Comparison of ENCODE assay signal across 7 mouse cellular contexts in the genomic region with DNA sequence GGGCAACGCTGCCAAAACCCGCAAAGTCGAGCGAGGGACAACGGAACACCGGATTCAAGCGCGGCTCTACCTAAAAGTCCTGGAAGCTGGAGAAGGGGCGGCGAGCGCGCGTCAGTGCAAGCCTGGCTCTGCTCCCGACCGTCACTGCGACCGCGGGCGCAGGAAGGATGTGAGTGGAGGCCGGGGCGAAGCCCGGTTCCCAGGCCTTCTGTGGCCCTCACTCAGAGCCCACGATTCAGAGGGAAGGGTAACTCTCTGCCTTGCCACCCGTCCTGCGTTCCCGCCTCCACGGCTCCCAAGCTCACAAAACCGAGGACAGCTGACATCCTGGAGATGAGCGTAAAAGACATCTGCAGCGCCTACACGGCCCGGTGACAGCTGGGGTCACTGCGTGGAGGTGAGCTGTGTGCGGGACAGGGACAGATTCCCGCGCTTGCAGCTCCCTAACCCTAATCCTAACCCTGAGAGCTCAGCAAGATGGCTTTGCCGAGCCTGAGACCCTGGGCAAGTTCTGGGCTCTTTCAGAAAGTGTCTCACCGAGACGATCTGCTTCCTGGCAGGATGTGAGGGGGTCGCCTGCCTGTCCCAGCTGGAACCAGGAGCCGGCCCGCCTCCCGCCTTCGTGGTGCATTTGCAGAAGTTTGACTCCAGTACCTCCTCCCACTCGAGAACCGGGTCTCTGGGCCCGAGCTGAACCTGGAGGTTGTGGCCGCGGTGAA. TPM values are rescaled to one million over a fixed set of nuclear protein-coding genes. Genes with fewer than 3 reads are reported as not detected.
DNase-seq lines count a peak whose midpoint lies in the region; ATAC-seq and TF ChIP-seq lines count a peak whose summit lies in the region.

No protein-coding gene starts in this region.

- H3K9ac ChIP-seq in liver, embryonic 13.5 days = peak overlapping the region; percentile 72

- H3K36me3 ChIP-seq in thymus, adult 2 months (ENCODE audit: control insufficient read depth, insufficient read depth, low read length) = no peaks in the 10 kb centered on the region
- no peaks in the 10 kb centered on the region for H3K36me3 ChIP-seq in liver, embryonic 13.5 days

- TF ChIP-seq POLR2A in thymus, adult 2 months (IDR thresholded peaks at IDR 0.05; ENCODE audit: control insufficient read depth, extremely low read depth, insufficient read depth, low read length, poor library complexity) = 0 out of 2 replicates have a peak, but pooled peaks have one; percentile 4

- peak; percentile 23 for ATAC-seq in common myeloid progenitor, adult 5-6 weeks (replicated peaks; ENCODE audit: low read depth, poor library complexity, severe bottlenecking)
- ATAC-seq in liver, embryonic 13.5 days (ENCODE audit: low read depth) = peak; percentile 23

- no peak for TF ChIP-seq CTCF in thymus, adult 2 months (IDR thresholded peaks at IDR 0.05; ENCODE audit: borderline replicate concordance, control insufficient read depth, extremely low read depth, insufficient read depth, low read length, poor library complexity)

- no peaks in the 10 kb centered on the region for H3K9me3 ChIP-seq in liver, embryonic 13.5 days (replicated peaks)

- under 1% methylated on average over 49 of the region's 49 CpGs for WGBS in thymus, adult 2 months
- under 1% methylated on average over 49 of the region's 49 CpGs for WGBS in liver, embryonic 13.5 days (ENCODE audit: insufficient replicate concordance)

- peak overlapping the region; percentile 7; the same call in 1 of the 2 replicates for H3K27ac ChIP-seq in thymus, adult 2 months (ENCODE audit: control insufficient read depth, insufficient read depth, low read length)
- peak overlapping the region; percentile 13; the same call in 1 of the 2 replicates for H3K27ac ChIP-seq in liver, embryonic 13.5 days

- H3K4me1 ChIP-seq in thymus, adult 2 months (replicated peaks; ENCODE audit: control insufficient read depth, insufficient read depth, low read length) = peaks cover 26% of the 10 kb centered on the region
- peaks cover 55% of the 10 kb centered on the region for H3K4me1 ChIP-seq in liver, embryonic 13.5 days (replicated peaks)

- peak overlapping the region; percentile 81 for H3K4me2 ChIP-seq in liver, embryonic 13.5 days

- H3K27me3 ChIP-seq in thymus, adult 2 months (ENCODE audit: control insufficient read depth, insufficient read depth, low read length) = no peaks in the 10 kb centered on the region
- peaks cover 56% of the 10 kb centered on the region for H3K27me3 ChIP-seq in liver, embryonic 13.5 days

- H3K4me3 ChIP-seq in thymus, adult 2 months (ENCODE audit: control insufficient read depth, insufficient read depth, low read length) = peak overlapping the region; percentile 60
- H3K4me3 ChIP-seq in liver, embryonic 13.5 days (replicated peaks) = peak overlapping the region; percentile 62

- intact Hi-C loops in left cerebral cortex, postnatal 25 days (cut with DNase I) = loop anchor here (2.0 kb wide), 1 partner anchor 25 kb away; no protein-coding TSS in a partner anchor

- DNase-seq in thymus, adult 2 months = peak; percentile 35
- no peak for DNase-seq in thymus, adult 18-20 months
- DNase-seq in heart, postnatal 4 days = peak; percentile 52
- DNase-seq in liver, embryonic 13.5 days = no peak
- DNase-seq in retina, embryonic 14.5 days (ENCODE audit: low spot score) = peak; percentile 58
- no peak for DNase-seq in left cerebral cortex, postnatal 25 days (ENCODE audit: low spot score in 2 of 2)

RNA-seq across cellular contexts. Expression of a gene that starts 0.5 kb away (rescaled TPM):
- 10.0 and 10.8 TPM in 2 replicates for polyA plus RNA-seq in thymus, adult 2 months (2012; rRNA removed)
- 0.18 and 3.1 TPM in 2 replicates for total RNA-seq in common myeloid progenitor, adult 5-6 weeks (2017)
- 1 to 10 TPM; 7.6 to 7.7 TPM for total RNA-seq in heart, postnatal 4 days (2021)
- polyA plus RNA-seq in liver, embryonic 13.5 days (2015; fragmentation: Nextera tagmentation; extraction: Ambion mirVana) = 0.89 and 1.0 TPM in 2 replicates
- total RNA-seq in left cerebral cortex, postnatal 25 days (2021) = 1 to 10 TPM; 4.4 to 6.3 TPM

RNA-seq across cellular contexts. Expression of a gene that starts 3.0 kb away (rescaled TPM):
- polyA plus RNA-seq in thymus, adult 2 months (2012; rRNA removed) = 40.6 and 51.1 TPM in 2 replicates
- 3.7 TPM in 1 of 2 replicates, not detected in the other for total RNA-seq in common myeloid progenitor, adult 5-6 weeks (2017)
- 1 to 10 TPM; 1.3 to 1.4 TPM for total RNA-seq in heart, postnatal 4 days (2021)
- polyA plus RNA-seq in liver, embryonic 13.5 days (2015; fragmentation: Nextera tagmentation; extraction: Ambion mirVana) = 5.5 and 5.9 TPM in 2 replicates
- 1 to 10 TPM; 1.2 to 1.8 TPM for total RNA-seq in left cerebral cortex, postnatal 25 days (2021)

RNA-seq across cellular contexts. Expression of a gene that starts 6.3 kb away (rescaled TPM):
- polyA plus RNA-seq in thymus, adult 2 months (2012; rRNA removed) = 40.3 and 48.7 TPM in 2 replicates
- total RNA-seq in common myeloid progenitor, adult 5-6 weeks (2017) = 1.5 and 2.0 TPM in 2 replicates
- 100 to 1,000 TPM; 112 TPM for total RNA-seq in heart, postnatal 4 days (2021)
- polyA plus RNA-seq in liver, embryonic 13.5 days (2015; fragmentation: Nextera tagmentation; extraction: Ambion mirVana) = 8.5 and 8.7 TPM in 2 replicates
- 100 to 1,000 TPM; 143 to 149 TPM for total RNA-seq in left cerebral cortex, postnatal 25 days (2021)

RNA-seq across cellular contexts. Expression of a gene that starts 12.1 kb away (rescaled TPM):
- polyA plus RNA-seq in thymus, adult 2 months (2012; rRNA removed) = 2.0 and 9.5 TPM in 2 replicates
- total RNA-seq in common myeloid progenitor, adult 5-6 weeks (2017) = 0.09 TPM in 1 of 2 replicates, not detected in the other
- total RNA-seq in heart, postnatal 4 days (2021) = 100 to 1,000 TPM in 1 of 2 experiments, 10 to 100 TPM in 1; 91.2 to 106 TPM
- polyA plus RNA-seq in liver, embryonic 13.5 days (2015; fragmentation: Nextera tagmentation; extraction: Ambion mirVana) = 0.08 TPM in 1 of 2 replicates, not detected in the other
- total RNA-seq in left cerebral cortex, postnatal 25 days (2021) = under 1 TPM; 0.46 to 0.76 TPM

RNA-seq across cellular contexts. Expression of a gene that starts 31.1 kb away (rescaled TPM):
- polyA plus RNA-seq in thymus, adult 2 months (2012; rRNA removed) = 141 and 145 TPM in 2 replicates
- 12.9 and 16.8 TPM in 2 replicates for total RNA-seq in common myeloid progenitor, adult 5-6 weeks (2017)
- total RNA-seq in heart, postnatal 4 days (2021) = 10 to 100 TPM in 1 of 2 experiments, 1 to 10 TPM in 1; 9.1 to 10.2 TPM
- 4.0 and 4.1 TPM in 2 replicates for polyA plus RNA-seq in liver, embryonic 13.5 days (2015; fragmentation: Nextera tagmentation; extraction: Ambion mirVana)
- 10 to 100 TPM; 32.8 to 37.8 TPM for total RNA-seq in left cerebral cortex, postnatal 25 days (2021)

Comparison
In these comparisons a context has a peak if more than half of its experiments do, and no peak if none do; other contexts are left out.
1. DNase-seq: peak in thymus, adult 2 months (single experiment), heart, postnatal 4 days (single experiment) and retina, embryonic 14.5 days (single experiment); none in thymus, adult 18-20 months (0 of 2), liver, embryonic 13.5 days (single experiment) and left cerebral cortex, postnatal 25 days (0 of 2).
2. RNA of a gene that starts 6.3 kb away (total RNA-seq): 143 to 149 TPM in left cerebral cortex, postnatal 25 days and 112 TPM in heart, postnatal 4 days; 1.5 to 2.0 TPM in common myeloid progenitor, adult 5-6 weeks; every median in the first group is over 10 times any median in the second.